Mouse (Mus musculus) adrenal gland, adult 18-20 months (tissue): Measurements from ENCODE around the gene Tmem190. TPM values are rescaled to one million over a fixed set of nuclear protein-coding genes. Genes with fewer than 3 reads are reported as not detected.
"Not testable (repeated sequence)": the region's sequence is repeated elsewhere in the genome, so short reads cannot be mapped to it uniquely, and the experiment has no call there.

Experiments
- DNase-seq, 2 experiments: peaks; one replicate each; pipeline ENCODE4 v3.0.0; 2021 to 2022; ENCODE audit warnings: low spot score in 2 of 2
- total RNA-seq, 2 experiments: library from RNA; stranded (reverse); gene quantifications; 1 replicate in 1 of 2; 2 replicates in 1 of 2; pipeline ENCODE4 v1.2.3; 2021

Tmem190 gene
- total RNA-seq, 2 experiments from 2014 or later: not detected

DNA sequence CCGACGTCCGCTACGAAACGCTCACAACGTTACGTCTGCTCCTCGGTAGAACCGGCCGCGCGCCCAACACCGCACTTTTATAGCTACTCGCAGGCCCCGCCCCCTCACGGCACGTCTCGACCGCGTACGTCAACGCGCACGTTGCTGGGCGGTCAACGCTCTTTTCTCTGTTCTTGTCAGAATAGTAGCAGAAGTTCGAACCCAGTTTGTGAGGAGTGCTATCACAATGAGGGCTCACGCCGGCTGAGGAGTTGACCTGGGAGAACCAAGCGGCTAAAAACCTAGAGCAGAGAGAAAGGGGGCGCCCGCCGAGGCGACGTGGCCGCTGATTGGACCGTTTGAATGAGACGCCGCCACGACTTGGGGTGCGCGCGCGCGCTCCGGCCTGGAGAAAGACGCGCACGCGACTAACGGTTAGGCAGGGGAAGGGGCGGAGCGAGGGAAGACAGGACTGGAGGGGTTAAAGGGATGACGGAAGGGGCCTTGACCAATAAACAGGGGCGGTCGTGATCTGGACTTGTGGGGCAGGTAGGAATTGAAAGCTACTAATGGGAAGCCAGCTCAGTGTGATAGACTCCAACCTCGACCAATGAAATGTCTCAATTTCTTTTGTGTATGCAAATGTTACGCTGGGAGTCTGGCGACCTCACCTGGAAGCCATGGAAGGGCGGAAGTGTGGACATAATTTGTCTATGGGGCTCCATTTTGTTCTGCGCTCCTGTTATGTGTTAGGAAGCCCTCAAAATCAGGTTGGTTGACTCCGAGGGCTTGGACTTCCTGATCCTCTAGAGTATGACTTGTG, 29.8 kb downstream of the Tmem190 start, which contains the start of gene Ube2s:
Gene Ube2s, minus strand, starts transcription at position 288 of the 802 bp plus-strand sequence.
- DNase-seq: peak; percentile 97 to 98

DNA sequence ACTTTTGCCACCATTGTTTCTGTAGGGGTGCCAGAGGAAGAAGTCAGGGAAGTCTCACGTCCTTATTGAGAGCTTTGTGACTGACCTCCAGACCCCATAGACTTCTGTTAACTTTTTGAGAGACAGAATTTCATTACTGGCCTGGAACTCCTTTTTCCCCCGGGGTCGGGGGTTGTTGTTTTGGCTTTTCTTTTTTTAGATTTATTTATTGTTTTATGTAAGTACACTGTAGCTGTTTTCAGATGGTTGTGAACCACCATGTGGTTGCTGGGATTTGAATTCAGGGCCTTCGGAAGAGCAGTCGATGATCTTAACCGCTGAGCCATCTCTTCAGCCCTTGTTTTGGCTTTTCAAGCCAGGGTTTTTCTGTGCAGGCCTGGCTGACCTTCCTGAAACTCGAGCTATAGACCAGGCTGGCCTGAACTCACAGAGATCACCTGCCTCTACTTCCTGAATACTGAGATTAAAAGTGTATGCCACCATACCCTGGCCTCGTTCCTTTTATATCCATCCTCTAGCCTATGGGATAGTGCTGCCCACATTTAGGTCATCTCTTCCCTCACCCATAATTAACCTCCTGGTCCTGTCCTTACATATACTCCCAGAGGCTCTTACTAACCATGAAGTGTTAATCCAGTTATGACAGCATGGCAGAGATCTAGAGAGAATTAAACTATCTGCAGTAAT, 30.5 kb downstream of the Tmem190 start:
- no peak for DNase-seq

DNA sequence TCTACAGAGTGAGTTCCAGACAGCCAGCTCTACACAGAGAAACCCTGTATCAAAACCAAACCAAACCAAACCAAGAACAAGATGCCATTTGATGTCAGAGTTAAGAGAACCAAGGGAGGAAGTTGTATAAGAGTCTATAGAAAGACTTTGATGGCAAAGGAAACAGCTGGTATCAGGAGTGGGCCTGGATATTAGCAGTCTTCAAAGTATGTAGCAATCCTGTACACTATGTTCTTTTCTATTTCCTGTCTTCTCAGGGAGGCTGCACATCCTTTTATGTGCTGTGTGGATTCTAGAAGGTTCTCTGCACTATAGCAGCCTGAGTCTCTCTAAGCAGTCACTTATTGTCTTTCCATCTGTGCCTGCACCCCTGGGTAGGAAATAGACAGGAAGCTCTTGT, 33.8 kb downstream of the Tmem190 start:
- no peak for DNase-seq

DNA sequence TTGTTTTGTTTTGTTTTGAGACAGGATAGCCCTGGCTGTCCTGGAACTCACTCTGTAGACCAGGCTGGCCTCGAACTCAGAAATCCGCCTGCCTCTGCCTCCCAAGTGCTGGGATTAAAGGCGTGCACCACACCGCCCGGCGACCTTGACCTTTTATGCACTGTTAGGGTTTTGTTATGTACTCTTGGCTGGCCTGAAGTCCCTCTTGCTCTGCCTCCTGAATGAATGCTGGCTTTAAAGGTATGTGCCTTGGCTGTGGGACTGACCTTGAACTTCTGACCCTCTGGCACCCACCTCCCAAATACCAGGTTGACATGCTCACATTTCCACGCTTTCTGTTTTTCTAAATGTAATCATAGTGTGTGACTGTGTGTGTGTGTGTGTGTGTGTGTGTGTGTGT, 38.2 kb downstream of the Tmem190 start:
- not testable (repeated sequence) for DNase-seq

DNA sequence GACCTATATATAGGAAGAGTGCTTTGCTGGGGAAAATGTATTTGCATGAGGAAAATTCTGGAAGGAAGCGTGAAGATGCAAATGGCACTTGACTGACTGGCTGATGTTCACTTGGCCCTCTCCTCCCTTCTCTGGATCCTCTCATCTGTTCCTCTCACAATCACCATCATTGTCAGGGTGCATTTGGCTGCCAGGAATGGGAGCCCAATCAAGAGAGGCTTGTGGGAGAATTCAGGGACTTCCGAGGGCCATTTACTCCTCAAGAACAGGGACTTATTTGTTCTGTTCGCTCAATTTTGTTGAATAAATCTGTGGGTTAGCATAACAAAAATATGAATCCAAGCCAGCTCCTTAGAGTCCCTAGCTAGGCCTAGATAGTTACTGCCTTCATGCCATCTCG, 39.0 kb downstream of the Tmem190 start:
- DNase-seq: no peak

DNA sequence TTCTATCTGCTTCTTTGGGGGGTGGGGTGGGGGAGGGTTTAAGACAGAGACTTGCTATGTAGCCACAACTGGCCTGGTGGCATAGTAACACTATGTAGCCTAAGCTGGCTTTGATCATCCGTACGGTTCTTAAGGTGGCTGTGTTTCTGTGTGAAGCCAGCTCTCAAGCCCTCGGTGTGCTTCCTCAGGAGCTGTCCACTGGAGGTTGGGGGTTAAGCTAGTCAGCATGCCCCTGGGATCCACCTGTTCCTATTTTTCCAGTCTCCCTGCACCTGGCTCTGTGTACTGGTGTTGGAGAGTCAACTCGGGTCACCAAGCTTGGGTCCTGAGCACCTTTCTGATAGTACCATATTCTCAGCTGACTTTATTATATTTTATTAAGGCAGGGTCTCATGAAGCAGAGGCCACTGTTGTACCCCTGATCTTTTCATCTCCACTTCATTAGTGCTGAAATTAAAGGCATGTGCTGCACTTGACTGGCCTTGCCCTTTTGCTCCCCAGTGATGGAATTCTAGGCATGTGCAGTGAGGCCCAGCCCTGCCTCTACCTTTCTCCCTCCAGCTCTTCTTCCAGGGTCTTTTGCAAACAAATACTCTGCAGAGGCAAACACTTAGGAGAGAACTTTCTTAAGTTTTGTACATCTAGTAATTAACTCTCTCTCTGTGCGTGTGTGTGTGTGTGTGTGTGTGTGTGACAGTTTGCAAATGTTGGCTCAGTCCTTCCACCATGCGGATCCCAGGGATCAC, 39.6 kb downstream of the Tmem190 start:
- DNase-seq: no peak

DNA sequence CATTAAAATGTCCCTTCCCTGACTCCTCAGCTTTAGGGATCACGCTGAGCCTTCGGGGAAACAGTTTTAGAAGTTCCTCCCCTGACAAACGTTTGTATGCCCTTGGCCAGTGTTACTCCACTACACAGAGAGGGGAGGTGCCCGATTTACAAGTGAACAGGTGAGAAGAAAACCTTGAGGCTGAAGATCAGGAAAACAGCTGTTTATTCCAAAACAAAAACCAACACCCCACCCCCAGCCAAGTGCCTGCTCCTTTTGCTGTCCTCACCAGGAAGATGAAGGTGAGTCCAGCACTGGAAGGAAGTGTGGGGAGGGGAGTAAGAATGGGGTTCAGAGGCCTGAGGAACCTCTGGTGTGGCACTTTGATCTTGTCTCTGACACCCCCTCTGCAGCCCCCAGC, 42.6 kb downstream of the Tmem190 start:
- no peak for DNase-seq

DNA sequence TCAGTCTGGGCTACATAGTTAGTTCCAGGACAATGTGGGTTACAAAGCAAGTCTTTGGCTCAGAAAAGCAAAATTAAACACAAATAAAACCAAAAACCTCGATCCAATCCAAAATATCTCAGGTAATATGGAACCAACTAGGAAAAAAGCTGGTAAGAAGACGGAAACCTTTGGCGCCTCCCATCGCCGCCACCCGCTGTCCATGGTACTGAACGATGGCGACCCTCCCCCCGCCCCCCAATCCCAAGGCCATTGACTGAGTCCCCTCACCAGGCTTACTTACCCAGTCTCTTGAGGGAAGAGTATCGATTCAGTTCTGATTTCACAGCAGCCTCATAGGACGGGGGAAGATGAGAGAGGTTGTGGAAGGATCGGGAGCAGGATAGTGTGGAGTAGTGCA, 47.7 kb downstream of the Tmem190 start:
- DNase-seq: no peak

Other genes with a start within 250 kb of the Tmem190 start
- 1 to 10 TPM; 7.0 to 7.5 TPM for gene Syt5, start 235.4 kb upstream of the Tmem190 start, total RNA-seq
- gene Ptprh, start 178.9 kb upstream of the Tmem190 start, total RNA-seq: not detected
- 1 to 10 TPM; 7.4 to 9.6 TPM for gene Tmem86b, start 151.5 kb upstream of the Tmem190 start, total RNA-seq
- gene Ppp6r1, start 123.9 kb upstream of the Tmem190 start, total RNA-seq: 10 to 100 TPM; 79.2 to 98.8 TPM
- 10 to 100 TPM; 47.8 TPM for gene Hspbp1, start 97.9 kb upstream of the Tmem190 start, total RNA-seq
- gene Brsk1, start 92.3 kb upstream of the Tmem190 start, total RNA-seq: 1 to 10 TPM; 4.0 to 5.3 TPM
- gene Tmem150b, start 57.7 kb upstream of the Tmem190 start, total RNA-seq: under 1 TPM; 0.36 to 0.38 TPM
- 10 to 100 TPM; 34.5 to 35.3 TPM for gene Kmt5c, start 42.8 kb upstream of the Tmem190 start, total RNA-seq
- gene Cox6b2, start 29.8 kb upstream of the Tmem190 start, total RNA-seq: 10 to 100 TPM in 1 of 2 experiments, 1 to 10 TPM in 1; 7.6 to 10.6 TPM
- not detected for gene Fam71e2, start 11.6 kb upstream of the Tmem190 start, total RNA-seq
- gene Il11, start 78 bp upstream of the Tmem190 start, total RNA-seq: under 1 TPM; 0.17 to 0.51 TPM
- 10 to 100 TPM in 1 of 2 experiments, 1 to 10 TPM in 1; 6.5 to 12.1 TPM for gene Tmem238, start 6.7 kb downstream of the Tmem190 start, total RNA-seq
- 100 to 1,000 TPM; 849 to 923 TPM for gene Rpl28, start 9.9 kb downstream of the Tmem190 start, total RNA-seq
- gene Ube2s, start 29.7 kb downstream of the Tmem190 start, total RNA-seq: 100 to 1,000 TPM; 119 to 128 TPM
- 1 to 10 TPM; 2.1 to 2.4 TPM for gene Shisa7, start 61.8 kb downstream of the Tmem190 start, total RNA-seq
- gene Isoc2b, start 87.3 kb downstream of the Tmem190 start, total RNA-seq: 10 to 100 TPM in 1 of 2 experiments, 1 to 10 TPM in 1; 9.6 to 18.3 TPM
- gene Isoc2a, start 94.2 kb downstream of the Tmem190 start, total RNA-seq: 10 to 100 TPM; 32.7 to 38.0 TPM
- not detected for gene Gm36210, start 123.6 kb downstream of the Tmem190 start, total RNA-seq
- gene Zfp628, start 132.3 kb downstream of the Tmem190 start, total RNA-seq: 10 to 100 TPM; 13.9 to 17.2 TPM
- gene Nat14, start 139.1 kb downstream of the Tmem190 start, total RNA-seq: 10 to 100 TPM in 1 of 2 experiments, 1 to 10 TPM in 1; 9.8 to 11.6 TPM
- gene Ssc5d, start 142.8 kb downstream of the Tmem190 start, total RNA-seq: 1 to 10 TPM; 2.2 to 2.5 TPM
- 1 to 10 TPM in 1 of 2 experiments, under 1 TPM in 1; 0.96 to 2.5 TPM for gene Sbk2, start 181.5 kb downstream of the Tmem190 start, total RNA-seq
- gene Sbk3, start 188.2 kb downstream of the Tmem190 start, total RNA-seq: under 1 TPM; 0.13 to 0.22 TPM
- gene Zfp579, start 213.2 kb downstream of the Tmem190 start, total RNA-seq: 10 to 100 TPM; 15.9 to 25.4 TPM
- gene Zfp524, start 231.5 kb downstream of the Tmem190 start, total RNA-seq: 10 to 100 TPM; 10.2 to 11.5 TPM
- gene Fiz1, start 231.8 kb downstream of the Tmem190 start, total RNA-seq: 10 to 100 TPM; 21.7 to 22.5 TPM
- not detected for gene Gm44973, start 232.6 kb downstream of the Tmem190 start, total RNA-seq
- gene Zfp865, start 237.4 kb downstream of the Tmem190 start, total RNA-seq: 10 to 100 TPM; 24.4 to 24.5 TPM
- gene Ccdc106, start 237.6 kb downstream of the Tmem190 start, total RNA-seq: 1 to 10 TPM; 1.5 to 2.6 TPM